Mouse (Mus musculus) heart, adult 8-10 months (tissue): Measurements from ENCODE around the gene Wdr20rt. TPM values are rescaled to one million over a fixed set of nuclear protein-coding genes. Genes with fewer than 3 reads are reported as not detected.
"Not testable (repeated sequence)": the region's sequence is repeated elsewhere in the genome, so short reads cannot be mapped to it uniquely, and the experiment has no call there.

ENCODE experiments used
- DNase-seq: peaks from one replicate; pipeline ENCODE4 v3.0.0; 2022; ENCODE audit warnings: low spot score
- total RNA-seq, 4 experiments: library from RNA; stranded (reverse); gene quantifications; 2 replicates each; pipeline ENCODE4 v1.2.4; 2022

Wdr20rt gene
- under 1 TPM in 1 of 4 experiments, not detected in 3; 0.16 TPM for total RNA-seq

- no peak for DNase-seq
Measured at GRCm38 (mm10) chr12:65225467-65225945, at the start of gene Wdr20rt. Gene Wdr20rt, plus strand, starts transcription at chr12:65225517.

GRCm38 (mm10) chr12:65187365-65187764, 38.0 kb upstream of the Wdr20rt start:
- no peak for DNase-seq

- no peak for DNase-seq
Measured at GRCm38 (mm10) chr12:65189213-65189612, 36.1 kb upstream of the Wdr20rt start.

GRCm38 (mm10) chr12:65194003-65194530, 31.2 kb upstream of the Wdr20rt start:
- no peak for DNase-seq

GRCm38 (mm10) chr12:65201812-65202211, 23.5 kb upstream of the Wdr20rt start:
- DNase-seq, result no peak

- DNase-seq, result no peak
Measured at GRCm38 (mm10) chr12:65206431-65206830, 18.9 kb upstream of the Wdr20rt start.

- no peak for DNase-seq
Measured at GRCm38 (mm10) chr12:65216404-65216840, 8.9 kb upstream of the Wdr20rt start.

GRCm38 (mm10) chr12:65228628-65229027, 3.3 kb downstream of the Wdr20rt start:
- DNase-seq, result no peak

GRCm38 (mm10) chr12:65229041-65229440, 3.7 kb downstream of the Wdr20rt start:
- DNase-seq, result no peak

- not testable (repeated sequence) for DNase-seq
Measured at GRCm38 (mm10) chr12:65232801-65233200, 7.5 kb downstream of the Wdr20rt start.

- DNase-seq, result no peak
Measured at GRCm38 (mm10) chr12:65250116-65250738, 24.9 kb downstream of the Wdr20rt start.

- DNase-seq, result no peak
Measured at GRCm38 (mm10) chr12:65256887-65257286, 31.6 kb downstream of the Wdr20rt start.

- DNase-seq, result peak; percentile 26
Measured at GRCm38 (mm10) chr12:65258212-65259138, 33.2 kb downstream of the Wdr20rt start.

GRCm38 (mm10) chr12:65259139-65260111, 34.1 kb downstream of the Wdr20rt start:
- DNase-seq, result no peak

- DNase-seq, result no peak
Measured at GRCm38 (mm10) chr12:65268311-65268984, 43.1 kb downstream of the Wdr20rt start.

GRCm38 (mm10) chr12:65269406-65269805, 44.1 kb downstream of the Wdr20rt start:
- no peak for DNase-seq

GRCm38 (mm10) chr12:65273807-65274206, 48.5 kb downstream of the Wdr20rt start:
- DNase-seq, result no peak
